Comparison of ENCODE assay signal across 17 mouse cellular contexts in genomic region chr5:123118826-123119225, GRCm38 (mm10). TPM values are rescaled to one million over a fixed set of nuclear protein-coding genes. Genes with fewer than 3 reads are reported as not detected.
A peak's percentile ranks its signal among the peaks of the same experiment; 100 is the strongest.
DNase-seq lines count a peak whose midpoint lies in the region; ATAC-seq and TF ChIP-seq lines count a peak whose summit lies in the region.
"Had no signal": no experiment of that assay in that cellular context is flagged by ENCODE, and none has a peak within 500 bp of the region (broad histone marks: within the 10 kb centered on the region; RNA-seq: fewer than 3 reads in every experiment).

No protein-coding gene starts in this region.

- H3K4me3 ChIP-seq in cerebellum, adult 2 months (replicated peaks; ENCODE audit: insufficient read depth, low read depth, low read length): no peak overlapping the region
- no peak overlapping the region for H3K4me3 ChIP-seq in kidney, embryonic 15.5 days (replicated peaks)
- no peak overlapping the region for H3K4me3 ChIP-seq in liver, embryonic 15.5 days (replicated peaks)
- H3K4me3 ChIP-seq in left cerebral cortex, adult 2 months: no peak overlapping the region
- H3K4me3 ChIP-seq: embryonic facial prominence, embryonic 12.5 days; forebrain, embryonic 15.5 days; heart, embryonic 15.5 days; hindbrain, embryonic 15.5 days had no signal

- no peaks in the 10 kb centered on the region for H3K4me1 ChIP-seq in cerebellum, adult 2 months (ENCODE audit: control insufficient read depth, insufficient read depth, low read length)
- 0 out of 2 replicates have a peak, but pooled peaks cover 13% of the 10 kb centered on the region for H3K4me1 ChIP-seq in kidney, embryonic 15.5 days
- H3K4me1 ChIP-seq in liver, embryonic 15.5 days (replicated peaks): peaks cover 14% of the 10 kb centered on the region
- H3K4me1 ChIP-seq: embryonic facial prominence, embryonic 12.5 days; forebrain, embryonic 15.5 days; heart, embryonic 15.5 days; hindbrain, embryonic 15.5 days had no signal

- intact Hi-C loops in left cerebral cortex, adult 2 months (cut with DNase I): loop anchor here (5.0 kb wide), 1 partner anchor 42 kb away; no protein-coding TSS in a partner anchor

- peak; percentile 17 for DNase-seq in cerebellum, adult 9-10 months
- no peak for DNase-seq in cerebellum, adult 2 months
- peak; percentile 24 for DNase-seq in kidney, postnatal 10 days
- DNase-seq in left cerebral cortex, adult 2 months (ENCODE audit: extremely low spot score in 1 of 2, low spot score in 2 of 2): no peak
- DNase-seq in spleen, postnatal 10 days (ENCODE audit: low spot score in 2 of 2): no peak
- DNase-seq: adrenal gland, postnatal 10 days; cerebellum, adult 18-20 months; cerebellum, postnatal 14 days; gastrocnemius, postnatal 36 days; heart, postnatal 14 days had no signal

- H3K9ac ChIP-seq in kidney, embryonic 15.5 days: no peak overlapping the region
- no peak overlapping the region for H3K9ac ChIP-seq in liver, embryonic 15.5 days
- H3K9ac ChIP-seq: forebrain, embryonic 15.5 days; heart, embryonic 15.5 days; hindbrain, embryonic 15.5 days had no signal

- H3K27ac ChIP-seq in cerebellum, adult 2 months (ENCODE audit: insufficient read depth, low read length): no peak overlapping the region
- no peak overlapping the region for H3K27ac ChIP-seq in kidney, embryonic 15.5 days
- 0 out of 2 replicates have a peak overlapping the region, but pooled peaks have one; percentile 24 for H3K27ac ChIP-seq in liver, embryonic 15.5 days (replicated peaks)
- no peak overlapping the region for H3K27ac ChIP-seq in left cerebral cortex, adult 2 months
- H3K27ac ChIP-seq: embryonic facial prominence, embryonic 12.5 days; forebrain, embryonic 15.5 days; heart, embryonic 15.5 days; hindbrain, embryonic 15.5 days had no signal

- no peak for ATAC-seq in kidney, embryonic 15.5 days (replicated peaks; ENCODE audit: low FRiP score)
- ATAC-seq in granulocyte monocyte progenitor cell, adult 5-6 weeks (replicated peaks; ENCODE audit: poor library complexity, severe bottlenecking): 0 out of 2 replicates have a peak, but pooled peaks have one; percentile 17
- ATAC-seq in liver, embryonic 15.5 days (ENCODE audit: insufficient read depth): no peak
- ATAC-seq: forebrain, embryonic 15.5 days had no signal

- TF ChIP-seq CTCF in cerebellum, adult 2 months (IDR thresholded peaks at IDR 0.05; ENCODE audit: borderline replicate concordance, insufficient read depth, low read depth, low read length): no peak
- no peak for TF ChIP-seq CTCF in left cerebral cortex, adult 2 months (IDR thresholded peaks at IDR 0.05)

- H3K9me3 ChIP-seq in kidney, embryonic 15.5 days (replicated peaks): 0 out of 2 replicates have a peak, but pooled peaks cover 3% of the 10 kb centered on the region
- H3K9me3 ChIP-seq in liver, embryonic 15.5 days (replicated peaks): no peaks in the 10 kb centered on the region
- H3K9me3 ChIP-seq: embryonic facial prominence, embryonic 12.5 days; forebrain, embryonic 15.5 days; heart, embryonic 15.5 days; hindbrain, embryonic 15.5 days had no signal

- WGBS in cerebellum, adult 2 months: 52% methylated on average over 10 of the region's 10 CpGs
- 72% methylated on average over 10 of the region's 10 CpGs for WGBS in kidney, embryonic 15.5 days
- 28% methylated on average over 10 of the region's 10 CpGs for WGBS in liver, embryonic 15.5 days (ENCODE audit: insufficient replicate concordance)

- no peak for TF ChIP-seq POLR2A in cerebellum, adult 2 months (IDR thresholded peaks at IDR 0.05; ENCODE audit: borderline replicate concordance, insufficient read depth, low read length)

- H3K27me3 ChIP-seq in cerebellum, adult 2 months (ENCODE audit: control insufficient read depth, insufficient read depth, low read length): no peaks in the 10 kb centered on the region
- H3K27me3 ChIP-seq in kidney, embryonic 15.5 days: no peaks in the 10 kb centered on the region
- H3K27me3 ChIP-seq in liver, embryonic 15.5 days: no peaks in the 10 kb centered on the region
- H3K27me3 ChIP-seq: embryonic facial prominence, embryonic 12.5 days; forebrain, embryonic 15.5 days; heart, embryonic 15.5 days; hindbrain, embryonic 15.5 days had no signal

- no peak overlapping the region for H3K4me2 ChIP-seq in kidney, embryonic 15.5 days
- no peak overlapping the region for H3K4me2 ChIP-seq in liver, embryonic 15.5 days
- H3K4me2 ChIP-seq: embryonic facial prominence, embryonic 12.5 days; forebrain, embryonic 15.5 days; heart, embryonic 15.5 days; hindbrain, embryonic 15.5 days had no signal

- 0 out of 2 replicates have a peak, but pooled peaks cover 3% of the 10 kb centered on the region for H3K36me3 ChIP-seq in kidney, embryonic 15.5 days
- H3K36me3 ChIP-seq in liver, embryonic 15.5 days (replicated peaks): peaks cover 49% of the 10 kb centered on the region
- H3K36me3 ChIP-seq: heart, embryonic 15.5 days; hindbrain, embryonic 15.5 days had no signal

RNA-seq across cellular contexts. Expression of gene Rhof, which starts 13.7 kb away (rescaled TPM):
- 27.0 and 32.3 TPM in 2 replicates for polyA plus RNA-seq in cerebellum, adult 2 months (2012; rRNA removed)
- polyA plus RNA-seq in kidney, embryonic 15.5 days (2015; fragmentation: Nextera tagmentation; extraction: Ambion mirVana): 3.0 and 3.6 TPM in 2 replicates
- total RNA-seq in granulocyte monocyte progenitor cell, adult 5-6 weeks (2014; fragmentation: Nextera tagmentation): 1.5 TPM in 1 of 2 replicates, not detected in the other
- 0.26 and 1.6 TPM in 2 replicates for total RNA-seq in granulocyte monocyte progenitor cell, adult 5-6 weeks (2017)
- 1.7 and 2.1 TPM in 2 replicates for polyA plus RNA-seq in liver, embryonic 15.5 days (2015; fragmentation: Nextera tagmentation; extraction: Ambion mirVana)
- 10 to 100 TPM; 48.5 to 48.9 TPM for total RNA-seq in left cerebral cortex, adult 2 months (2021)

RNA-seq across cellular contexts. Expression of gene Setd1b, which starts 23.2 kb away (rescaled TPM):
- 14.9 and 17.0 TPM in 2 replicates for polyA plus RNA-seq in cerebellum, adult 2 months (2012; rRNA removed)
- polyA plus RNA-seq in kidney, embryonic 15.5 days (2015; fragmentation: Nextera tagmentation; extraction: Ambion mirVana): 11.0 and 11.1 TPM in 2 replicates
- total RNA-seq in granulocyte monocyte progenitor cell, adult 5-6 weeks (2014; fragmentation: Nextera tagmentation): 29.5 and 37.5 TPM in 2 replicates
- total RNA-seq in granulocyte monocyte progenitor cell, adult 5-6 weeks (2017): 1.2 TPM in 2 replicates
- 3.9 and 4.2 TPM in 2 replicates for polyA plus RNA-seq in liver, embryonic 15.5 days (2015; fragmentation: Nextera tagmentation; extraction: Ambion mirVana)
- 10 to 100 TPM; 32.4 to 42.2 TPM for total RNA-seq in left cerebral cortex, adult 2 months (2021)

RNA-seq across cellular contexts. Expression of gene Psmd9, which starts 50.4 kb away (rescaled TPM):
- polyA plus RNA-seq in cerebellum, adult 2 months (2012; rRNA removed): 28.4 and 29.9 TPM in 2 replicates
- 82.5 and 90.5 TPM in 2 replicates for polyA plus RNA-seq in kidney, embryonic 15.5 days (2015; fragmentation: Nextera tagmentation; extraction: Ambion mirVana)
- total RNA-seq in granulocyte monocyte progenitor cell, adult 5-6 weeks (2014; fragmentation: Nextera tagmentation): 26.5 and 45.9 TPM in 2 replicates
- 15.5 and 25.2 TPM in 2 replicates for total RNA-seq in granulocyte monocyte progenitor cell, adult 5-6 weeks (2017)
- polyA plus RNA-seq in liver, embryonic 15.5 days (2015; fragmentation: Nextera tagmentation; extraction: Ambion mirVana): 70.1 and 77.2 TPM in 2 replicates
- total RNA-seq in left cerebral cortex, adult 2 months (2021): 10 to 100 TPM; 23.4 to 24.9 TPM

RNA-seq across cellular contexts. Expression of gene Tmem120b, which starts 50.6 kb away (rescaled TPM):
- 21.8 and 25.3 TPM in 2 replicates for polyA plus RNA-seq in cerebellum, adult 2 months (2012; rRNA removed)
- 15.3 and 19.2 TPM in 2 replicates for polyA plus RNA-seq in kidney, embryonic 15.5 days (2015; fragmentation: Nextera tagmentation; extraction: Ambion mirVana)
- total RNA-seq in granulocyte monocyte progenitor cell, adult 5-6 weeks (2014; fragmentation: Nextera tagmentation): 1.8 and 3.1 TPM in 2 replicates
- 1.6 and 2.3 TPM in 2 replicates for total RNA-seq in granulocyte monocyte progenitor cell, adult 5-6 weeks (2017)
- polyA plus RNA-seq in liver, embryonic 15.5 days (2015; fragmentation: Nextera tagmentation; extraction: Ambion mirVana): 25.8 and 27.0 TPM in 2 replicates
- 10 to 100 TPM; 16.0 to 16.2 TPM for total RNA-seq in left cerebral cortex, adult 2 months (2021)

Comparison
In these comparisons a context has a peak if more than half of its experiments do, and no peak if none do; other contexts are left out.
1. DNase-seq: peak in cerebellum, adult 9-10 months (single experiment) and kidney, postnatal 10 days (single experiment); none in cerebellum, adult 2 months (0 of 2), left cerebral cortex, adult 2 months (0 of 2) and spleen, postnatal 10 days (0 of 2).